Mouse (Mus musculus): ENCODE results near the gene Htatip2.

DNA sequence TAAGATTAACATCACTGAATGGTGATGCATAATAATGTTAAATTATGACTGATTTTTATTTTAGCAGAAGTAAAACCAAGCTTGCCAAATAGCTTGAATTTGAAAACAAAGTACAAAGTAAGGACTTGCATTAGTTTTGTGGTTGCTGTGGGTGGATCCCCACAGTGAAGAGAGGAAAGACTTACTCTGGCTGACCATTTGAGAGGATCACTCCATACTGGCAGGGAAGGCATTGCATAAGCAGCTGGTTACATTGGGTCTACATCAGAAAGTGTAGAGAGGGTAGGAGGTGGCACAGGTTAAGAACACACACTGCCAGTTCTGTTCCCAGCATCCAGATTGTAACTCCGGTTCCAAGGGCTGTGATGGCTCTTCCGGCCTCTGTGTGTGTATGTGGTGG, 24.1 kb downstream of the Htatip2 start:
- TF ChIP-seq GATA1 (IDR thresholded peaks at IDR 0.05; ENCODE audit: borderline replicate concordance, low read length): no peak
- no peak for TF ChIP-seq FLI1 (IDR thresholded peaks at IDR 0.05; ENCODE audit: low read length)

Measured in megakaryocyte, embryonic 14.5 days (primary cell).